Mouse (Mus musculus): Measurements from ENCODE around the gene Nme7. TPM values are rescaled to one million over a fixed set of nuclear protein-coding genes. Genes with fewer than 3 reads are reported as not detected.
A peak's percentile ranks its signal among the peaks of the same experiment; 100 is the strongest.

Nme7 gene
- polyA plus RNA-seq (2015; fragmentation: Nextera tagmentation; extraction: Ambion mirVana): 56.6 and 64.3 TPM in 2 replicates

- WGBS: 79% methylated on average over 5 of the region's 5 CpGs
- H3K27me3 ChIP-seq (ENCODE audit: insufficient read depth, low read length): no peaks in the 10 kb centered on the region
Observed at GRCm38 (mm10) chr1:164303821-164304220, at the start of gene Nme7. Nme7 (plus strand) TSS chr1:164304121.

GRCm38 (mm10) chr1:164254836-164255235 lies 49.1 kb upstream of the Nme7 start:
- Histone ChIP-seq H3K9ac (replicated peaks; ENCODE audit: low read length) (no peak overlapping the region), H3K4me3 (ENCODE audit: low read length) (no peak overlapping the region), H3K9me3 (ENCODE audit: low read length) (no peaks in the 10 kb centered on the region), H3K4me1 (ENCODE audit: insufficient read depth, low read length) (peaks cover 12% of the 10 kb centered on the region), H3K4me2 (replicated peaks; ENCODE audit: low read depth, low read length) (no peak overlapping the region), H3K36me3 (ENCODE audit: insufficient read depth, low read length) (peaks cover 7% of the 10 kb centered on the region), H3K27me3 (ENCODE audit: insufficient read depth, low read length) (no peaks in the 10 kb centered on the region), H3K27ac (ENCODE audit: low read length) (no peak overlapping the region)
- no peak for ATAC-seq (ENCODE audit: low FRiP score, low TSS enrichment)
- 74% methylated on average over 3 of the region's 3 CpGs for WGBS

More at GRCm38 (mm10) chr1:164303821-164304220, at the start of gene Nme7:
- Histone ChIP-seq H3K9me3 (ENCODE audit: low read length) (no peaks in the 10 kb centered on the region), H3K4me1 (ENCODE audit: insufficient read depth, low read length) (peaks cover 10% of the 10 kb centered on the region), H3K36me3 (ENCODE audit: insufficient read depth, low read length) (peaks cover 36% of the 10 kb centered on the region), H3K4me3 (ENCODE audit: low read length) (no peak within 1 kb of the TSS), H3K4me2 (replicated peaks; ENCODE audit: low read depth, low read length) (no peak within 1 kb of the TSS), H3K9ac (replicated peaks; ENCODE audit: low read length) (no peak within 1 kb of the TSS), H3K27ac (ENCODE audit: low read length) (no peak within 1 kb of the TSS)
- ATAC-seq (ENCODE audit: low FRiP score, low TSS enrichment): no peak

GRCm38 (mm10) chr1:164260171-164261028 lies 43.5 kb upstream of the Nme7 start:
- Histone ChIP-seq H3K4me2 (replicated peaks; ENCODE audit: low read depth, low read length) (no peak overlapping the region), H3K9ac (replicated peaks; ENCODE audit: low read length) (no peak overlapping the region; the same call in 1 of the 2 replicates), H3K4me3 (ENCODE audit: low read length) (no peak overlapping the region), H3K27me3 (ENCODE audit: insufficient read depth, low read length) (no peaks in the 10 kb centered on the region), H3K9me3 (ENCODE audit: low read length) (no peaks in the 10 kb centered on the region), H3K27ac (ENCODE audit: low read length) (peak overlapping the region; percentile 39; the same call in 1 of the 2 replicates), H3K4me1 (ENCODE audit: insufficient read depth, low read length) (no peaks in the 10 kb centered on the region), H3K36me3 (ENCODE audit: insufficient read depth, low read length) (peaks cover 17% of the 10 kb centered on the region)
- 0 out of 2 replicates have a peak, but pooled peaks have one; percentile 31 for ATAC-seq (ENCODE audit: low FRiP score, low TSS enrichment)
- 68% methylated on average over 16 of the region's 16 CpGs for WGBS

- Histone ChIP-seq H3K27me3 (ENCODE audit: insufficient read depth, low read length) (no peaks in the 10 kb centered on the region), H3K4me2 (replicated peaks; ENCODE audit: low read depth, low read length) (no peak overlapping the region), H3K9me3 (ENCODE audit: low read length) (no peaks in the 10 kb centered on the region), H3K36me3 (ENCODE audit: insufficient read depth, low read length) (peaks cover 17% of the 10 kb centered on the region), H3K4me1 (ENCODE audit: insufficient read depth, low read length) (no peaks in the 10 kb centered on the region), H3K27ac (ENCODE audit: low read length) (no peak overlapping the region), H3K9ac (replicated peaks; ENCODE audit: low read length) (no peak overlapping the region), H3K4me3 (ENCODE audit: low read length) (no peak overlapping the region)
- no peak for ATAC-seq (ENCODE audit: low FRiP score, low TSS enrichment)
- 92% methylated on average over 7 of the region's 7 CpGs for WGBS
Observed at GRCm38 (mm10) chr1:164261553-164261952, 42.4 kb upstream of the Nme7 start.

GRCm38 (mm10) chr1:164270941-164271340 lies 33.0 kb upstream of the Nme7 start:
- H3K9me3 ChIP-seq (ENCODE audit: low read length): no peaks in the 10 kb centered on the region
- ATAC-seq (ENCODE audit: low FRiP score, low TSS enrichment): no peak
- no peaks in the 10 kb centered on the region for H3K36me3 ChIP-seq (ENCODE audit: insufficient read depth, low read length)
- 78% methylated on average over 7 of the region's 7 CpGs for WGBS
- no peak overlapping the region for H3K4me3 ChIP-seq (ENCODE audit: low read length)
- no peak overlapping the region for H3K4me2 ChIP-seq (replicated peaks; ENCODE audit: low read depth, low read length)
- no peaks in the 10 kb centered on the region for H3K27me3 ChIP-seq (ENCODE audit: insufficient read depth, low read length)
- H3K4me1 ChIP-seq (ENCODE audit: insufficient read depth, low read length): peaks cover 3% of the 10 kb centered on the region; the same call in 1 of the 2 replicates
- no peak overlapping the region for H3K27ac ChIP-seq (ENCODE audit: low read length)
- H3K9ac ChIP-seq (replicated peaks; ENCODE audit: low read length): no peak overlapping the region

GRCm38 (mm10) chr1:164273659-164274058 lies 30.3 kb upstream of the Nme7 start:
- Histone ChIP-seq H3K27me3 (ENCODE audit: insufficient read depth, low read length) (no peaks in the 10 kb centered on the region), H3K4me3 (ENCODE audit: low read length) (no peak overlapping the region), H3K36me3 (ENCODE audit: insufficient read depth, low read length) (no peaks in the 10 kb centered on the region), H3K4me1 (ENCODE audit: insufficient read depth, low read length) (peaks cover 3% of the 10 kb centered on the region; the same call in 1 of the 2 replicates), H3K9me3 (ENCODE audit: low read length) (no peaks in the 10 kb centered on the region), H3K9ac (replicated peaks; ENCODE audit: low read length) (no peak overlapping the region), H3K27ac (ENCODE audit: low read length) (no peak overlapping the region), H3K4me2 (replicated peaks; ENCODE audit: low read depth, low read length) (no peak overlapping the region)
- 69% methylated on average over 6 of the region's 6 CpGs for WGBS
- no peak for ATAC-seq (ENCODE audit: low FRiP score, low TSS enrichment)

- Histone ChIP-seq H3K4me1 (ENCODE audit: insufficient read depth, low read length) (peaks cover 3% of the 10 kb centered on the region; the same call in 1 of the 2 replicates), H3K36me3 (ENCODE audit: insufficient read depth, low read length) (no peaks in the 10 kb centered on the region), H3K4me3 (ENCODE audit: low read length) (peak within 1 kb of the TSS; percentile 68), H3K27ac (ENCODE audit: low read length) (no peak within 1 kb of the TSS), H3K9me3 (ENCODE audit: low read length) (no peaks in the 10 kb centered on the region), H3K4me2 (replicated peaks; ENCODE audit: low read depth, low read length) (peak within 1 kb of the TSS; percentile 85), H3K9ac (replicated peaks; ENCODE audit: low read length) (peak within 1 kb of the TSS; percentile 70), H3K27me3 (ENCODE audit: insufficient read depth, low read length) (no peaks in the 10 kb centered on the region)
- under 1% methylated on average over 31 of the region's 31 CpGs for WGBS
- ATAC-seq (ENCODE audit: low FRiP score, low TSS enrichment): peak; percentile 99
Observed at GRCm38 (mm10) chr1:164275455-164275954, 28.4 kb upstream of the Nme7 start, which contains the start of gene Ccdc181. Ccdc181 (plus strand) TSS chr1:164275585.

- 86% methylated on average over 3 of the region's 3 CpGs for WGBS
- Histone ChIP-seq H3K9ac (replicated peaks; ENCODE audit: low read length) (no peak overlapping the region), H3K36me3 (ENCODE audit: insufficient read depth, low read length) (no peaks in the 10 kb centered on the region), H3K4me3 (ENCODE audit: low read length) (no peak overlapping the region), H3K27me3 (ENCODE audit: insufficient read depth, low read length) (no peaks in the 10 kb centered on the region), H3K9me3 (ENCODE audit: low read length) (no peaks in the 10 kb centered on the region), H3K4me2 (replicated peaks; ENCODE audit: low read depth, low read length) (no peak overlapping the region), H3K4me1 (ENCODE audit: insufficient read depth, low read length) (peaks cover 3% of the 10 kb centered on the region; the same call in 1 of the 2 replicates), H3K27ac (ENCODE audit: low read length) (no peak overlapping the region)
- ATAC-seq (ENCODE audit: low FRiP score, low TSS enrichment): no peak
Observed at GRCm38 (mm10) chr1:164276552-164276951, 27.4 kb upstream of the Nme7 start.

GRCm38 (mm10) chr1:164279332-164279731 lies 24.6 kb upstream of the Nme7 start:
- H3K4me3 ChIP-seq (ENCODE audit: low read length): no peak overlapping the region
- no peak overlapping the region for H3K9ac ChIP-seq (replicated peaks; ENCODE audit: low read length)
- no peak overlapping the region for H3K4me2 ChIP-seq (replicated peaks; ENCODE audit: low read depth, low read length)
- no peaks in the 10 kb centered on the region for H3K27me3 ChIP-seq (ENCODE audit: insufficient read depth, low read length)
- H3K27ac ChIP-seq (ENCODE audit: low read length): no peak overlapping the region
- no peaks in the 10 kb centered on the region for H3K36me3 ChIP-seq (ENCODE audit: insufficient read depth, low read length)
- H3K4me1 ChIP-seq (ENCODE audit: insufficient read depth, low read length): peaks cover 3% of the 10 kb centered on the region; the same call in 1 of the 2 replicates
- H3K9me3 ChIP-seq (ENCODE audit: low read length): no peaks in the 10 kb centered on the region
- WGBS: 51% methylated on average over 4 of the region's 4 CpGs
- no peak for ATAC-seq (ENCODE audit: low FRiP score, low TSS enrichment)

GRCm38 (mm10) chr1:164284007-164284406 lies 19.9 kb upstream of the Nme7 start:
- H3K27ac ChIP-seq (ENCODE audit: low read length): no peak overlapping the region
- no peak overlapping the region for H3K4me2 ChIP-seq (replicated peaks; ENCODE audit: low read depth, low read length)
- no peaks in the 10 kb centered on the region for H3K27me3 ChIP-seq (ENCODE audit: insufficient read depth, low read length)
- no peak for ATAC-seq (ENCODE audit: low FRiP score, low TSS enrichment)
- no peaks in the 10 kb centered on the region for H3K36me3 ChIP-seq (ENCODE audit: insufficient read depth, low read length)
- WGBS: 92% methylated on average over 3 of the region's 3 CpGs
- H3K4me3 ChIP-seq (ENCODE audit: low read length): no peak overlapping the region
- no peaks in the 10 kb centered on the region for H3K9me3 ChIP-seq (ENCODE audit: low read length)
- peaks cover 7% of the 10 kb centered on the region; the same call in 1 of the 2 replicates for H3K4me1 ChIP-seq (ENCODE audit: insufficient read depth, low read length)
- H3K9ac ChIP-seq (replicated peaks; ENCODE audit: low read length): no peak overlapping the region

Measured in kidney, embryonic 16.5 days (tissue).